Mouse (Mus musculus): Measurements from ENCODE around the gene Arl15. TPM values are rescaled to one million over a fixed set of nuclear protein-coding genes. Genes with fewer than 3 reads are reported as not detected.

Arl15 gene
- polyA plus RNA-seq, 1 experiment, result 23.8 TPM

GRCm38 (mm10) chr13:114142826-114143225 lies 348.5 kb downstream of the Arl15 start:
- no peak for TF ChIP-seq POLR2A (IDR thresholded peaks at IDR 0.05; ENCODE audit: borderline replicate concordance, extremely low read depth, insufficient read depth, insufficient read length, poor library complexity, severe bottlenecking)
- TF ChIP-seq CTCF (IDR thresholded peaks at IDR 0.05; ENCODE audit: borderline replicate concordance, extremely low read depth, insufficient read depth, insufficient read length), result peak; percentile 26; the same call in 1 of the 2 replicates
- DNase-seq (ENCODE audit: low read depth), result peak; percentile 52

DNA sequence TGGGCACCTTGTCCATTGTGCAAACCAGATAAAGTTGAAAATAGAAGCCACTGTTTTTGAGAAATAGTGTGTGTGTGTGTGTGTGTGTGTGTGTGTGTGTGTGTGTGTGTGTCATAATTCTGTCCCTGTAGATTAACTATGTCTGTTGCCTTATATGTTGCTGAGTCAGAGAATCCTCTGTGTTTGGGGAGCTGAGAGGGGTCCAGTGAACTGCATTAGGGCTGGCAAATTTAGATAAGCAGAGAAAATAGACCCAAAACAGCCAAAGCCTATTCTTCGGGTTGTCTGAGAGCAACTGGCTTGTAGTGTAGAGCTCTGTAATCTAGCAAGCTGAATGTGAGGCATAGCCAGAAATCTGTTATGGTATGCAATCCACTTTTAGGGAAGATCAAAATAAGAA lies 348.9 kb downstream of the Arl15 start:
- TF ChIP-seq POLR2A (IDR thresholded peaks at IDR 0.05; ENCODE audit: borderline replicate concordance, extremely low read depth, insufficient read depth, insufficient read length, poor library complexity, severe bottlenecking), result no peak
- TF ChIP-seq CTCF (IDR thresholded peaks at IDR 0.05; ENCODE audit: borderline replicate concordance, extremely low read depth, insufficient read depth, insufficient read length), result no peak
- DNase-seq (ENCODE audit: low read depth), result no peak

DNA sequence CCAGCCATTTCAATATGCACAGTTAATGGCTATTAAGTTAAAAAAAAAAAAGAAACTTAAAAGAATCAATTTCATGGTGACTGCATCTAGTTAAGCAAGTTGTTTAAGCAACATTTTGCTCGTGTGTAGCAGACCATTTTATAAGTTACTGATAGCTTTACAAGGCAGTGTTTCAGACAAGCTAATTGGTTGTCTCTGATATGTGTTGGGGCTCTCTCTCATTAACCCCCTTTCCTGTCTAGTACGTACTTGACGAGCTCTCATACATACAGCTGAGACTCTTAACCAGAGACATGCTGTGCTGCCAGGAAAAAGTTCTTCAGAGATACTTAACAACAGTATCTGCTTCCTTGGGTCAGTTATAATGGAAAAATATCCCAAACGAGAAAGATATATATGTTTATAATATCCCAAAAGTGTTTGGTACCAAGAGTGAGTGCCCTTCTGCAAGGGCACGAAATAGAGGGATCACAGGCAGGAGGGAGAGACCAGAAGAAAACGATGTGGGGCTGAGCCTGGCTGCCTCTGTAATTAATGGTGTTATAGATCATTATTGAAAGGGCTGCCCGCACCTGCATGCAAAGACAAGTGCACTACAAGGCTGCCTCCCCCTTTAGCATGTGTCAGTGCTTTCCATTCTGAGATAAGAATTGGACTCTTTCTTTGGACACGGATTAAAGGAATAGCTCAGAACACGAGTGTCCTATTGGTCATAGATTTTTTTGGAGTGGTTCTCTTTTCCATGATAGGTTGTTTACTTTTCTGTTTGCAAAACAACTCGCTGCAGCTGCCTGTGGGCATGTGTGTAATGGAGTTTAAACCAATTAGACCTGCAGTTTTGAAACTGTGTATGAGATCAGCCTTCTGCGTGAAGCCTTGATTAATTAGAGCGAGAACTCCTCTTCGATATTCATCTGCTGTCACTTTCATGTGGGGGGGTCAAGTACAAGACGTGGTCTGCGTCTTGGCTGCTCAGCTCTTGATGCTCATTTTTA lies 350.0 kb downstream of the Arl15 start:
- TF ChIP-seq CTCF (IDR thresholded peaks at IDR 0.05; ENCODE audit: borderline replicate concordance, extremely low read depth, insufficient read depth, insufficient read length) (no peak), POLR2A (IDR thresholded peaks at IDR 0.05; ENCODE audit: borderline replicate concordance, extremely low read depth, insufficient read depth, insufficient read length, poor library complexity, severe bottlenecking) (no peak)
- DNase-seq (ENCODE audit: low read depth), result peak; percentile 63

DNA sequence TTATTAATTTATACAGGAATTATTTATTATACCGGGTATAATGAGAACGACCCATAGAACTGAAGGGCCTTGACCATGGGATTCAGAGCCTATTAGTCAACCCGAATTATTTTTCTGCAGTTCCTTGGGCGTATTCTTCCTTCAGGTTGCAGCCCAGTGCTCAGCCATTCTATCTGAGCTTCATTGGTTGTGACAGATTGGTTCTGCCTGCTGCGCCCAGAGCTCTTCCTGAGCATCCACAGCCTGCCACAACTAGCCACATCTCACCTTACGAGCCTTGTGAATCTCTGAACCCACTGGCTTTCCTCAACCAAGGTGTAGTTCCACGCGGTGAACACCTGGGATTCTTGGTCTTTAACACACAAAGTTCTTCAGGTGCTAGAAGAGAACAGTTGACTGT lies 350.9 kb downstream of the Arl15 start:
- TF ChIP-seq CTCF (IDR thresholded peaks at IDR 0.05; ENCODE audit: borderline replicate concordance, extremely low read depth, insufficient read depth, insufficient read length), result no peak
- TF ChIP-seq POLR2A (IDR thresholded peaks at IDR 0.05; ENCODE audit: borderline replicate concordance, extremely low read depth, insufficient read depth, insufficient read length, poor library complexity, severe bottlenecking), result no peak
- no peak for DNase-seq (ENCODE audit: low read depth)

- DNase-seq (ENCODE audit: low read depth), result no peak
- TF ChIP-seq POLR2A (IDR thresholded peaks at IDR 0.05; ENCODE audit: borderline replicate concordance, extremely low read depth, insufficient read depth, insufficient read length, poor library complexity, severe bottlenecking) (no peak), CTCF (IDR thresholded peaks at IDR 0.05; ENCODE audit: borderline replicate concordance, extremely low read depth, insufficient read depth, insufficient read length) (no peak)
These were observed 356.8 kb downstream of the Arl15 start for GRCm38 (mm10) chr13:114150856-114151697.

GRCm38 (mm10) chr13:114151698-114152069 lies 357.4 kb downstream of the Arl15 start:
- TF ChIP-seq POLR2A (IDR thresholded peaks at IDR 0.05; ENCODE audit: borderline replicate concordance, extremely low read depth, insufficient read depth, insufficient read length, poor library complexity, severe bottlenecking) (no peak), CTCF (IDR thresholded peaks at IDR 0.05; ENCODE audit: borderline replicate concordance, extremely low read depth, insufficient read depth, insufficient read length) (no peak)
- DNase-seq (ENCODE audit: low read depth), result no peak

- peak; percentile 77 for DNase-seq (ENCODE audit: low read depth)
- no peak for TF ChIP-seq CTCF (IDR thresholded peaks at IDR 0.05; ENCODE audit: borderline replicate concordance, extremely low read depth, insufficient read depth, insufficient read length)
These were observed 362.4 kb downstream of the Arl15 start for GRCm38 (mm10) chr13:114156689-114157088.

DNA sequence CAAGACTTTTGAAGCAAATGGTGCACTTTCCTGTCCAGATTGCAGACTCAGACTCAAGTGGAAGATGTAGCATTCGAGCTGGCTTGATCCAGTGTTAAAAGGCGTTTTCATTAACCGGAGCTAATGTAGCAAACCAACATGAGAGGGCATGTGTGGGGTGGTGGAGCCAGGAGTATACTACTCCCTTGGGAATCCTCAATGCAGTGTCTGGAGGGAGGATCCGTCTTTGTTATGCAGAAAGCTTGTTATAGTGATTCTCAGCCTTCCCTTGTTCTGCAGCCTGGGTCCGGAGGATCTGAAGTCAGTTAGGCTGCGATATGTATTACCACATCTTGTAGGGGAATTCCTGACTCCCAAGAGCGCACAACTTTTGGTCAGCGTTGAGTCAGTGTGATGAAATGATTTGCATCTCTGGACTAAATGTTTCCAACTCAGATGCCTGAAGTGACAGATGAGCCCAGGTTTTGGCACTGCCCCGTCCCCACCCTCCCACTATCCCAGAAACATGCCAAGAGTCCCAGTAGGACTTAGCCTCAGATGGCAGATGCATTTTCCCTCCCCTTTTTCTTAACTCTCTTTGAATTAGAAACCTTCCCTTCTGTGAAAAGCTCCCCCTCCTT lies 363.9 kb downstream of the Arl15 start:
- TF ChIP-seq POLR2A (IDR thresholded peaks at IDR 0.05; ENCODE audit: borderline replicate concordance, extremely low read depth, insufficient read depth, insufficient read length, poor library complexity, severe bottlenecking) (no peak), CTCF (IDR thresholded peaks at IDR 0.05; ENCODE audit: borderline replicate concordance, extremely low read depth, insufficient read depth, insufficient read length) (no peak)
- DNase-seq (ENCODE audit: low read depth), result peak; percentile 15

GRCm38 (mm10) chr13:114159634-114160391 lies 365.5 kb downstream of the Arl15 start:
- peak; percentile 24 for DNase-seq (ENCODE audit: low read depth)
- TF ChIP-seq CTCF (IDR thresholded peaks at IDR 0.05; ENCODE audit: borderline replicate concordance, extremely low read depth, insufficient read depth, insufficient read length) (no peak), POLR2A (IDR thresholded peaks at IDR 0.05; ENCODE audit: borderline replicate concordance, extremely low read depth, insufficient read depth, insufficient read length, poor library complexity, severe bottlenecking) (no peak)

DNA sequence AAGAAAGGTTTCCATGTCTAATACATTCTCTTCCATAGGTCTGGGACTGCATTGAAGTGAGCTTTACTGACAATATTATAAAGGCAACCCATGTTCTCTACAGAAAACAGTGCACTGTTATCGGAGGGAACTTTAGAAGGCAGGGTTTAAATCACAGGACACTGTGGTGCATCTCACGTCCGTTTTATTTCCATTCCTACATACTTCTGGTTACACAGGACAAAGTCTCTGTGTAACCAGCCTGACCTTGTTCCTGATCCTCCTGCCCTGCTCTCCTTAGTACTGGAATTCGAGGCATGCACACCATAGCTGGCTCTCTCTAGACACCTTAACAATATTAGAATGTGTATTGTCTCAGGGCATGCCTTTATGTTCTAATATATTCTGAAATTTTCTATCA lies 368.4 kb downstream of the Arl15 start:
- TF ChIP-seq POLR2A (IDR thresholded peaks at IDR 0.05; ENCODE audit: borderline replicate concordance, extremely low read depth, insufficient read depth, insufficient read length, poor library complexity, severe bottlenecking) (no peak), CTCF (IDR thresholded peaks at IDR 0.05; ENCODE audit: borderline replicate concordance, extremely low read depth, insufficient read depth, insufficient read length) (no peak)

More for the DNA sequence above, 368.4 kb downstream of the Arl15 start:
- no peak for DNase-seq (ENCODE audit: low read depth)

Measured in brain, embryonic 14.5 days (tissue).